Mouse (Mus musculus) layer of hippocampus, adult 9-10 months (tissue): ENCODE results near the gene Proca1.
A peak's percentile ranks its signal among the peaks of the same experiment; 100 is the strongest.

Experiments used
- DNase-seq: peaks from one replicate; pipeline ENCODE4 v3.0.0; 2022; ENCODE audit warnings: low spot score

Gene Proca1

GRCm38 (mm10) chr11:78166161-78166560 lies 27.0 kb upstream of the Proca1 start:
- DNase-seq, result no peak

GRCm38 (mm10) chr11:78166640-78167039 lies 26.6 kb upstream of the Proca1 start:
- DNase-seq, result no peak

GRCm38 (mm10) chr11:78167257-78167959 lies 25.8 kb upstream of the Proca1 start:
- no peak for DNase-seq

- DNase-seq, result no peak
These were observed 24.4 kb upstream of the Proca1 start for GRCm38 (mm10) chr11:78168541-78169468.

GRCm38 (mm10) chr11:78170306-78170705 lies 22.9 kb upstream of the Proca1 start:
- no peak for DNase-seq

DNA sequence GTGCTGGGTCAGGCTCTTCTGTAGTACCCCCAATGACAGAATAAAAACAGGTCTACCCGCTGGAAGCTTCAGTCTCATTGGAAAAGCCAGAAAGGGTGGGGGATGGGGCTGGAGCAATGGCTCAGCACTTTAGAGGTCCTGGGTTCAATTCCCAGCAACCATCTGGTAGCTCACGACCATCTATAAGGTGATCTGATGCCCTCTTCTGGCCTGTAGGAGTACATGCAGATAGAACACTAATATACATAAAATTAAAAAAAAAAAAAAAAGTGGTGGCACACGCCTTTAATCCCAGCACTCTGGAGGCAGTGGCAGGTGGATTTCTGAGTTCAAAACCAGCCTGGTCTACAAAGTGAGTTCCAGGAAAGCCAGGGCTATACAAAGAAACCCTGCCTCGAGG lies 21.9 kb upstream of the Proca1 start:
- DNase-seq, result no peak

DNA sequence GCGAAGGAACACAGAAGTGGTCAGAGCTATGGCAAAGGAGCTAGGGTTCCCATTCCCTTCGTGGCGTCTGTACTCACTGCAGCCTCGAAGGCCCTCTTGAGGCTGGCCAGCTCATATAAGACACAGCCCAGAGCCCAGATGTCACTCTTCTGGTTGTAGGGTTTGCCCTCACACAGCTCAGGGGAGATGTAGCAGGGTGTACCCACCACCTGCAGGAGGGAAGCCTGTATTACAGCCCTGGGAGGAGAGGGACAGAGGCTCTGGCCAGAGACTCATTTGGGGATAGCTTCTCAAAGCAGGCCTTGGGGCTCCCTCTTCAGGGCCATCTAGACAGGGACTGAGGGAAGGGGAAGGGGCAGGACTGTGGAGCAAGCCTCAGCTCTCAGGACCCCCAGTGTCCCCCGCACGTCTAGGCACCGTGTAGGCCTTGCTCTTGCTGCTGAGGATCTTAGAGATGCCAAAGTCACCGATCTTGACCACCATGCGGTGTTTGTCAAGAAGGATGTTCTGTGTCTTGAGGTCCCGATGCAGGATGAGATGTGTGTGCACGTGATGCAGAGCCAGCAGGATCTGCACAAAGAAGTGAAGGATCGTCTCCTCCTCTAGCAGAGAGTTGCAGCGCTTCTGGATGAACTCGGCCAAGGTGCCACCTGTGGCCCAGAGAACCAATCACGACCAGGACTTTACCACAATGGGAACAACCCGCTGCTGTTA lies 21.0 kb upstream of the Proca1 start:
- DNase-seq, result no peak

GRCm38 (mm10) chr11:78172748-78173383 lies 20.3 kb upstream of the Proca1 start:
- no peak for DNase-seq

DNA sequence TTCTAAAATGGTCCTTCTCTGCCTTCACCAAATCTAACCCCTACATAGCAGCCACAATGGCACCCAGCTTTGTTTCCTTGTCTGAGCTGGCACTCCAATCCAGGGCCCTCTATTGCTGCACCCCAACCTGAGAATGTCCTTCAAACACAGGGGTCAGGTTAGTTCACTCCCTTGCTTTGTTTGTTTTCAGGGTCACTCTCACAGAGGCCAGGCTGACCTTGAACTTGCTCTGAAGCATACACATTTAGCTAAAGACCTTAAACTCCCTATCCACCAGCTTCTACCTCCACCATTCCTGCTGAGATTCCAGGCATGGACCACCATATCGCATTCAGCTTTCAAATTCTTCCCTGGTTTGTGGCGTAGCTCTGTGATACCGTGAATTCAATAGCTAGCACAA lies 18.7 kb upstream of the Proca1 start:
- no peak for DNase-seq

DNA sequence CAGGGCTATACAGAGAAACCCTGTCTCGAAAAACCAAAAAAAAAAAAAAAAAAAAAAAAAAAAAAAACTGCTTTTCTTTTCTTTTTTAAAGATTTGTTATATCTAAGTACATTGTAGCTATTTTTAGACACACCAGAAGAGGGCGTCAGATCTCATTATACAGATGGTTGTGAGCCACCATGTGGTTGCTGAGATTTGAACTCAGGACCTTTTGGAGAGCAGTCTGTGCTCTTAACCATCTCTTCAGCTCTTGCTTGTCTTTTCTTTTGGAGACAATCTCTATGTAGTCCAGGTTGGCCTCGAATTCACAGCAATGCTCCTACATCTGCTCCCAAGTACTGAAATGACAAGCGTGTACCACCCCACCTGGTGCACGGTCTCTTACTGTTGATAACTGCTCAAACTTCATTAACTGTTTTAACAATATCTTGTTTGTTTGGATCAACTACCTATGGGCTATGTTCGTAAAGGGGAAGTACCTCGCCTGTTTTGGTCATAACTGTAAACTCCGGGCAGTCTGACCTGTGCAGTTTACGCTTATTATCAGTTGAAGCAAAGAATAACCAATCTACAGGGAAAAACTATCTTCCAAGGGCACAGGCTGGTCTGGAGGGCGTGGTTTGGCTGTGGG lies 17.3 kb upstream of the Proca1 start:
- DNase-seq, result no peak

GRCm38 (mm10) chr11:78176402-78176862 lies 16.8 kb upstream of the Proca1 start, which contains the start of the genes Nek8 and Tlcd1:
Gene Nek8 (minus strand): TSS chr11:78176675.
Gene Tlcd1 (plus strand): TSS chr11:78176711.
- DNase-seq, result no peak

DNA sequence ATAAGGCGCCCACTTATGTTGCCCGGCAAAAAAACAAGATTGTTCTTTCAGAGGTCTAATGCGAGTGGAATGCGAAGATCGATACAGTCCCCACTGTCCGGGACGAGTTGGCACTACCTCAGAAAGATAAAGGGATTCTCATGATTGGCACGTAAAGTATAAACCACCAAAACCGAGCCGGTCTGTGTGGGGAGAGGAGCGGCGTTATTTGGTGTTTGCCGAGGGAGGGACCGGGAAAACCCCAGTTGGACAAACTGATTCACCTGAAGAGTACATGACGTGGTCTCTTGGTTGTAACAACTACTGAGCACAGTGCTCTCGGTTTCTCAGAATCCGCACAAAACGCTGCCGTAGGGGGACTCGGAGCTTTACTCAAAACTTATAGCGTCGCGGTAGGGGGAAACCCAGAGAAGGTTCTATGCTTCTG lies 16.3 kb upstream of the Proca1 start:
- DNase-seq, result no peak

GRCm38 (mm10) chr11:78177437-78177836 lies 15.8 kb upstream of the Proca1 start:
- DNase-seq, result no peak

DNA sequence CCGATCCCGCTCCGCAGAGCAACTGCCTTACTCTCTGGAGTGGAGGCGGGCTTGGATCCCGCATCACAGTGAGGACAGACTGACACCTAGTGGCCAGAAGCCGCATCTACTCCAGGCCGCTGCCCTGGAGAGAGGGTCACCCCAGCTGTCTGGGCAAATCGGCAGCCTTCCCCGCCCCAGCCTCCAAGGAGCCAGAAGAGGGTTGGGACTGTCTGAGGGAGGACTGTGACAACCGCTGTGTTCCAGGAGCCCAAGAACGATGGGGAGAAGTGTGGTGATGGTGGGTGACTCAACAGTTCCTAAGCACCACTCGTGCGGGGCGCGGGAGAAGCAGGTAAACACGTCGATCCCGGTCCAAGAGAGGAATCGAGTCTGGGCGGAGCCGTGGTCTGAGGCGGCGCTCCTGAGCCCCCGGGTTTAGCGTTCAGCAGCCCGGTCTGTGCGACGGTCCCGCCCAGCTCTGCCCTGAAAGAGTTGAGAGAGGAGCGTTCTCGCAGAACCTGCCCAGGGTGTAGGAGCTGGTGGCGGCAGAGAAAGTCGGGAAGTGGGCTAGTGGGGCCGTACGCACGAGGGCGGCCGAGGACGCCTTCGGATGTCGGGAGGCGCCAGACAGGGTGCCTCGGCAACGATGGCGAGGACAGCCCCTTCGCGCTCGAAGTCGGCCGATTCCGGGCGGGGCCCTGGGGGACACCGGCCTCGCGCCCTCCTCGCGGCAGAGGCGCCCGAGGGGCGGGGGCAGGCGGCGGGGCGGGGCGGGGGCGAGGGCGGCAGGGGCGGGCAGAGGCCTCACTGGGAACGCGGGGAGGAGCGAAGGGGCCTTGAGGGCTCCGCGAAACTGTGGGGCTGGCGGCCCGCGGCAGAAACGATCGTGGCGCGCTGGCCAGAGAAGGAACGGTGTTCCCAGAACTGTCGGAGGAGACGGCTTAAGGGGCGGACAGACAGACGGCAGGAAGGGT lies 15.0 kb upstream of the Proca1 start:
- peak; percentile 91 for DNase-seq

GRCm38 (mm10) chr11:78178859-78179437 lies 14.2 kb upstream of the Proca1 start:
- no peak for DNase-seq

DNA sequence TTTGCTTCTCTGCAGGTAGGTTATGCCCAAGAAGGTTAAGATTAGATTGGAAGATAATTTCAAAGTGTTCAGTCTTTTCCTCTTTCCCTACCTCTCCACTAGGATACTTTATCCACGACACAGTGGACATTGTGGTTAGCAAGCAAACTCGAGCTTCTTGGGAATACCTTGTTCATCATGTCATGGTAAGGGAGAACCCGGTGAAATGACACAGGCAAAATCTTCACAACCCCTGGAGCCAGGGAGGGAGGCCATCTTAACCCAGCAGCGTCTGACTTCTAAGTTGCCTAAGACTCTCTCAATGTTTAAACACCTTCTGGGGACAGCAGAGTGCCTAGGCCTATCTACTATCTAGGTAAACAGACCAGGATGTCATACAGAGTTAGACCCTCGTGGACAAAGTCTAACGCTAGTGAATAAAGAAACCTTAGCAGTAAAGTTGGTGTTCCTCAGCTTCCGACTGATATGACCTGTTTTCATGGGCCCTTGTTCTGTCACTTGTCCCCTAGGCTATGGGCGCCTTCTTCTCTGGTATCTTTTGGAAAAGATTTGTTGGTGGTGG lies 13.7 kb upstream of the Proca1 start:
- DNase-seq, result no peak

DNA sequence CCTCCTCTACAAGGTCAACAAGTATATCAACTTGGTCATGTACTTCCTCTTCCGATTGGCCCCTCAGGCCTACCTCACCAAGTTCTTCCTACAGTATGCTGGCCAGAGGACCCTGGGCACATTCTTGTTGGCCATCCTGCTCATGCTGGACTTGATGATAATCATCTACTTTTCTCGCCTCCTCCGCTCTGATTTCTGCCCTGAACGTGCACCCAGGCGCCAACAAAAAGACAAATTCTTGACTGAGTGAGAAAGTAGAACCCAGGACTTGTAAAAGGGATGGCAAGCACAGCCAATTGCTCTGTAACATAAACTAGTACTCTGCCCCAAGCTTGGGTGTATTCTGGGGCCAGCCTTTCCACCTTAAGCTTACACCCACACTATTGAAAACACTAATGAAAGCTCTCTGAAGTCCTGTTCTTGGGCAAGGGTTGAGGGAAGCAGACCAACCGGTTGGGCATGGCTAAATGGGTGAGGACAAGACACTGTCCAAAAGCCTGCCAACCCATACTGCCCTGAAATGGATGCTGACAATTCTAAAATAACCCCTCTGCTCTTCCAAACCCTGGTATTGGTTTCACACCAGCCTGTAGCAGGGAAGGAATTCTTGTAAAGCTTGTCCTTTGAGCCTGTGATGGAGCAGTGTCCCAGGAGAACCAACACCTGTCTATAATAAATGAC lies 13.0 kb upstream of the Proca1 start:
- DNase-seq, result no peak

DNA sequence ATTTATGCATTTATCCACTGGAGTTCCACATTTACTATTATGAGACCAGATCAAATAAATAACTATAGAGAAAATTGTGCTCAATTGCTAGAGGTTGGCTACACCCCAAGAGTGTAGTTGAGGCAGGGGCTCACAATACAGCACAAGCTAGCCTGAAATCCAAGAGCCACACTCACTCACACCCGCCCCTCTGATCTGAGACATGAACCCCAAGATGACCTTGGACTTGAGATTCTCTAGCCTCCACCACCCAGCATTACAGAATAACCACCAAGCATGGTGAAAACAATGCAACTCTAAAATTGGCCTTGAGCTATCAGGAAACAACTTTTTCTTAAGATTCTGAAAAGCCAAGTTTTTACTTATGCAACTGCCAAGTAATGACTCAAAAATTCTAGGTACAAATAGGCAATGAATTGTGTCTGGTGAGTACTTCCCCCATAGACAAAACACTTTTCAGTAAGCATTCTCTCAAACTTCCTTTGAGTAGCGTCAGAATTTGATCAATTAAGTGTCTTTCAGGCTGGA lies 11.3 kb upstream of the Proca1 start:
- no peak for DNase-seq

DNA sequence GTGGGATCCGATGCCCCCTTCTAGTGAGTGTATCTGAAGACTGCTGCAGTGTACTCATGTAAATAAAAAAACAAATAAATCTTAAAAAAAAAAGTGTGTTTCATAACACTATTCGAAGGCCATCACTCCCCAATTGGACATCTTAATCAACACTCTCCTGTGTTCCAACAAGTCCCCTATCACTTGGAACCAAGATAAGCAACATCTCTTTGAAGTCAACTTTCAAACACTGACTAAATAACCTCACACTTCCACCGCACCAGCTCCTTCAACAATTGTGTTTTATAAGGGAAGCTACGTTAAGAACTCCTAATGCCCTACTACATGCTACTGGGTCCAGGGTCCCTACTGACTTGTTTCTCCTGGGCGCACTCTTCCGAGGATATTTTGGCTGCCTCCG lies 10.7 kb upstream of the Proca1 start:
- DNase-seq, result no peak
